Mouse (Mus musculus) MEL (cell line): ENCODE results near the gene Cpeb3. TPM values are rescaled to one million over a fixed set of nuclear protein-coding genes. Genes with fewer than 3 reads are reported as not detected.

Experiments used
- DNase-seq: peaks from one replicate; pipeline ENCODE4 v3.0.0; 2011; ENCODE audit warnings: low read depth, low spot score
- H3K27ac ChIP-seq: 2 replicates; pipeline ENCODE4 v1.5.1; 2012; ENCODE audit warnings: low read depth, mild to moderate bottlenecking, control low read depth, low read length, moderate library complexity; ENCODE audit not compliant: control insufficient read depth
- H3K27me3 ChIP-seq, 2 experiments: fragments of 150-350 bp in 1 of 2; sonication (generic) in 1 of 2; 2 replicates each; pipeline ENCODE4 v1.6.1; 2012; ENCODE audit warnings: low read length in 2 of 2, mild to moderate bottlenecking in 2 of 2, improper control_type of control experiment in 1 of 2, moderate library complexity in 1 of 2; ENCODE audit not compliant: insufficient read depth in 2 of 2, control insufficient read depth in 1 of 2
- H3K36me3 ChIP-seq, 2 experiments: 2 replicates each; pipeline ENCODE4 v1.6.1; 2012 to 2014; ENCODE audit warnings: low read length in 2 of 2, improper control_type of control experiment in 1 of 2, inconsistent platforms in 1 of 2, mild to moderate bottlenecking in 1 of 2; ENCODE audit not compliant: insufficient read depth in 2 of 2, control insufficient read depth in 1 of 2
- H3K4me1 ChIP-seq, 2 experiments: fragments of 150-350 bp in 1 of 2; sonication (generic) in 1 of 2; 2 replicates each; pipeline ENCODE4 v1.6.1; 2012; ENCODE audit warnings: low read length in 2 of 2, improper control_type of control experiment in 1 of 2, mild to moderate bottlenecking in 1 of 2; ENCODE audit not compliant: insufficient read depth in 2 of 2, control insufficient read depth in 1 of 2
- H3K4me3 ChIP-seq, 2 experiments: fragments of 150-350 bp in 1 of 2; sonication (generic) in 1 of 2; 2 replicates each; pipeline ENCODE4 v1.5.1; 2012; ENCODE audit warnings: low read depth in 2 of 2, low read length in 2 of 2, mild to moderate bottlenecking in 2 of 2, moderate library complexity in 2 of 2, control low read depth in 1 of 2, improper control_type of control experiment in 1 of 2; ENCODE audit not compliant: control insufficient read depth in 1 of 2, insufficient read depth in 1 of 2
- H3K79me2 ChIP-seq: 2 replicates; pipeline ENCODE4 v1.6.1; 2012; ENCODE audit warnings: mild to moderate bottlenecking, low read length, moderate library complexity; ENCODE audit not compliant: control insufficient read depth, poor library complexity, insufficient read depth
- H3K9ac ChIP-seq: 2 replicates; pipeline ENCODE4 v1.6.1; 2012; ENCODE audit warnings: low read depth, mild to moderate bottlenecking, control low read depth, low read length, moderate library complexity; ENCODE audit not compliant: control insufficient read depth, poor library complexity, severe bottlenecking
- H3K9me3 ChIP-seq: fragments of 150-350 bp; sonication (generic); replicated peaks from 2 replicates; pipeline ENCODE4 v1.6.1; 2012; ENCODE audit warnings: mild to moderate bottlenecking, low read length, improper control_type of control experiment, moderate library complexity; ENCODE audit not compliant: insufficient read depth
- CHD1 ChIP-seq: IDR thresholded peaks from 2 replicates; pipeline ENCODE4 v1.6.1; 2012; ENCODE audit warnings: low read depth, mild to moderate bottlenecking, inconsistent platforms, low read length, improper control_type of control experiment
- CTCF ChIP-seq, 3 experiments: IDR thresholded peaks in 2 of 3; conservative IDR thresholded peaks in 1 of 3; 2 replicates each; pipeline ENCODE4 v1.5.1; 2011 to 2012; ENCODE audit warnings: low read length in 3 of 3, low read depth in 2 of 3, mild to moderate bottlenecking in 2 of 3, improper control_type of control experiment in 1 of 3, inconsistent platforms in 1 of 3, mixed read lengths in 1 of 3, moderate library complexity in 1 of 3; ENCODE audit not compliant: control insufficient read depth in 1 of 3, insufficient read depth in 1 of 3, poor library complexity in 1 of 3, severe bottlenecking in 1 of 3
- E2F4 ChIP-seq: IDR thresholded peaks from 2 replicates; pipeline ENCODE4 v1.6.1; 2011; ENCODE audit warnings: low read depth, low read length, improper control_type of control experiment, borderline replicate concordance
- EP300 ChIP-seq, 2 experiments: IDR thresholded peaks; 2 replicates each; pipeline ENCODE4 v1.6.1; 2011; ENCODE audit warnings: improper control_type of control experiment in 2 of 2, low read length in 2 of 2, low read depth in 1 of 2, mild to moderate bottlenecking in 1 of 2
- ETS1 ChIP-seq: IDR thresholded peaks from 2 replicates; pipeline ENCODE4 v1.6.1; 2012; ENCODE audit warnings: low read depth, mild to moderate bottlenecking, inconsistent platforms, low read length, improper control_type of control experiment, moderate library complexity
- GATA1 ChIP-seq: IDR thresholded peaks from 2 replicates; pipeline ENCODE4 v1.6.1; 2011; ENCODE audit warnings: low read depth, low read length, improper control_type of control experiment
- HCFC1 ChIP-seq: IDR thresholded peaks from 2 replicates; pipeline ENCODE4 v1.6.1; 2012; ENCODE audit warnings: low read depth, mild to moderate bottlenecking, inconsistent platforms, low read length, improper control_type of control experiment, moderate library complexity
- JUND ChIP-seq: IDR thresholded peaks from 2 replicates; pipeline ENCODE4 v1.6.1; 2011; ENCODE audit warnings: low read depth, mild to moderate bottlenecking, improper control_type of control experiment, low read length
- MAFK ChIP-seq: IDR thresholded peaks from 2 replicates; pipeline ENCODE4 v1.6.1; 2011; ENCODE audit warnings: low read depth, mild to moderate bottlenecking, low read length, improper control_type of control experiment, borderline replicate concordance
- MAX ChIP-seq: IDR thresholded peaks from 2 replicates; pipeline ENCODE4 v1.6.1; 2011; ENCODE audit warnings: low read length, improper control_type of control experiment
- MAZ ChIP-seq: IDR thresholded peaks from 2 replicates; pipeline ENCODE4 v1.6.1; 2012; ENCODE audit warnings: low read depth, mild to moderate bottlenecking, inconsistent platforms, low read length, improper control_type of control experiment
- MXI1 ChIP-seq: IDR thresholded peaks from 2 replicates; pipeline ENCODE4 v1.6.1; 2011; ENCODE audit warnings: mild to moderate bottlenecking, low read depth, low read length, improper control_type of control experiment
- POLR2AphosphoS2 ChIP-seq: IDR thresholded peaks from 2 replicates; pipeline ENCODE4 v1.6.1; 2011; ENCODE audit warnings: low read length, improper control_type of control experiment
- RAD21 ChIP-seq: IDR thresholded peaks from 2 replicates; pipeline ENCODE4 v1.6.1; 2011; ENCODE audit warnings: mild to moderate bottlenecking, low read depth, low read length, improper control_type of control experiment
- SMC3 ChIP-seq: IDR thresholded peaks from 2 replicates; pipeline ENCODE4 v1.6.1; 2011; ENCODE audit warnings: low read depth, low read length, improper control_type of control experiment
- TCF12 ChIP-seq: IDR thresholded peaks from 2 replicates; pipeline ENCODE4 v1.6.1; 2014; ENCODE audit warnings: low read depth, mild to moderate bottlenecking, inconsistent platforms, low read length, improper control_type of control experiment, moderate library complexity
- USF1 ChIP-seq: IDR thresholded peaks from 2 replicates; pipeline ENCODE4 v1.6.1; 2014; ENCODE audit warnings: low read depth, mild to moderate bottlenecking, inconsistent platforms, low read length, improper control_type of control experiment, moderate library complexity
- ZC3H11A ChIP-seq: IDR thresholded peaks from 2 replicates; pipeline ENCODE4 v1.6.1; 2012; ENCODE audit warnings: low read depth, mild to moderate bottlenecking, inconsistent platforms, low read length, improper control_type of control experiment
- ZKSCAN1 ChIP-seq: IDR thresholded peaks from 2 replicates; pipeline ENCODE4 v1.6.1; 2012; ENCODE audit warnings: low read depth, mild to moderate bottlenecking, inconsistent platforms, low read length, improper control_type of control experiment, moderate library complexity
- ZMIZ1 ChIP-seq: IDR thresholded peaks from 2 replicates; pipeline ENCODE4 v1.6.1; 2012; ENCODE audit warnings: low read depth, mild to moderate bottlenecking, inconsistent platforms, low read length, improper control_type of control experiment, moderate library complexity
- polyA plus RNA-seq, 2 experiments: library from polyadenylated mRNA; stranded (reverse) in 1 of 2; unstranded in 1 of 2; fragments of >175 nt in 1 of 2; fragments of >200 nt in 1 of 2; gene quantifications; 2 replicates each; pipeline versions ENCODE4 v1.2.1 to v1.2.4; 2012; ENCODE audit warnings: low replicate concordance in 2 of 2, low read depth in 1 of 2; ENCODE audit not compliant: insufficient read length in 2 of 2, insufficient read depth in 1 of 2, missing spikeins in 1 of 2
- total RNA-seq: library from RNA; depleted of rRNA; stranded (reverse); fragments of 300-350 nt; gene quantifications from 2 replicates; pipeline ENCODE4 v1.2.3, GENCODE M21; 2012

Gene Cpeb3
- total and polyA plus RNA-seq, 3 experiments = 0.35 to 0.93 TPM; not detected in 1

DNA sequence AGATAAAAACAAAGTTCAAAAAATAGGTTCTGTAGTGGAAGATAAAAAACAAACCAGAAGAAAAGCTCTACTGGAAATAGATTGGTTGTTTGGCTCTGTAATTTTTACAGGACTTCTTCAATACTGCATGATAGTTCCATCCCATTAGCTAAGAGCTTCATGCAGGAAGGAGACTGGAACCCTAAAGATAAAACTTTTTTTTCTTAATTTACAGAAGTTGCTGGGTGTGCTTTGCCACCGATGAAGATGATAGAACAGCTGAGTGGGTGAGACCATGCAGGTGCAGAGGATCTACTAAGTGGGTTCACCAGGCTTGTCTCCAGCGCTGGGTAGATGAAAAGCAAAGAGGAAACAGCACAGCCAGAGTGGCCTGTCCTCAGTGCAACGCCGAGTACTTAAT lies 2.1 kb upstream of the Cpeb3 start (continued):
- TF ChIP-seq USF1 = no peak
- no peak for TF ChIP-seq ZKSCAN1
- TF ChIP-seq, all 39 proteins: peak for 18

DNA sequence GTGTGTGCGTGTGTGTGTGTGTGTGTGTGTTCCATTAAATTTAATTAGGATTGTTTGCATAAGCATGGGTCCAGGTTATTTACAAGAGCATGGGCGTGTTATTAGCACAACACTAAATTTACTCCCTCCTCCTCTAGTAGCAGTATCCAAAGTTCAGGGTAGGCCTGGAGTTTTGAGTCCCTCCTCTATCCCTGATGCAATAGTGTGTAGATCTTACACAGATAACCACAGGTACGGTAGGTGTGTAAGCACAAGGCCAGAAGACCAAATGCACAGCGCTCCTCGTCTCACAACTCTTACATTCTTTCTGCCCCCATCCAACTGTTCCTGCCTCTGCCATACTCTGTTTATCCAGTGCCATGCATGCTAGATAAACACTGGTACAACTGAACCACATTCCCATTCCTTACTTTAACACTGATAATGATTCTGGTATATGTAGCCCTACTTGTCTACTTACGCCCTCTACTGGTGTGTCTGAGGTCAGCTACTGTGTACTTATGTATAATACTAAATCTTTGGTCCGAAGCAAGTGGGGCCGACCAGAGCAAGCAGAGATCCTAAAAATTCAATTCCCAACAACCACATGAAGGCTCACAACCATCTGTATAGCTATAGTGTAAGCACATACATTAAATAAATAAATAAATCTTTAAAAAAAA lies 1.2 kb upstream of the Cpeb3 start:
- TF ChIP-seq MAFK = no peak
- no peak; the same call in 1 of the 2 replicates for TF ChIP-seq RAD21
- TF ChIP-seq SMC3 = peak; percentile 7; the same call in 1 of the 2 replicates
- TF ChIP-seq CTCF (IDR thresholded peaks at IDR 0.05 in 2 of 3, conservative IDR thresholded peaks at IDR 0.05 in 1 of 3; ENCODE audit: control insufficient read depth in 1 of 3, insufficient read depth in 1 of 3, low read depth in 2 of 3, low read length in 3 of 3, poor library complexity in 1 of 3, severe bottlenecking in 1 of 3) = peak in 2 of 3 experiments; percentile 32 to 42; a peak in 3 of 6 replicates
- Histone ChIP-seq H3K79me2 (peaks cover 27% of the 10 kb centered on the region), H3K27me3 (no peaks in the 10 kb centered on the region), H3K9ac (no peak overlapping the region), H3K9me3 (no peaks in the 10 kb centered on the region), H3K4me3 (peak overlapping the region in 1 of 2 experiments; percentile 89; a peak in 1 of 4 replicates), H3K27ac (peak overlapping the region; percentile 58), H3K36me3 (peaks cover 17 to 45% of the 10 kb centered on the region in 2 experiments), H3K4me1 (peaks cover 28 to 36% of the 10 kb centered on the region in 2 experiments)
- DNase-seq = peak; percentile 34

DNA sequence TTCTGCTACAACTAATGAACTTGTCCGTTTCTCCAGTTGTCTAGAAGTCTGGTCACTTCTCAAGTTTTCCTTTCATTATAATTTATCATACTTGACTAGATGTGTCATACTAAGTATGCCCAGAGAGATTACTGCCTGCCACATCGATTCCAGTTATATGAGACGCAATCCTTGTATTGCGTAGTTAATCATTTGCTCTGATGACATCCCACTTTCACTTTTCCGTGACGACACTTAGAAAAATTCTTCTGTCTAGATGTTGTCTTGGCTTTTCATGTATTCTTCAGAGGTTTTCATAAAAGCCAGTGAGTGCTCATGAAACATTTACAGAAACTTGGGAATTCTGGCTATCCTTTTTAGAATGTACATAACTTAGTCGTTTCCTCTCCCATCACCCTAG lies 585 bp upstream of the Cpeb3 start:
- TF ChIP-seq CHD1 (0 out of 2 replicates have a peak, but pooled peaks have one; percentile 3), TCF12 (no peak)
- Histone ChIP-seq H3K4me1 (peaks cover 29 to 34% of the 10 kb centered on the region in 2 experiments), H3K27me3 (no peaks in the 10 kb centered on the region), H3K36me3 (peaks cover 17 to 51% of the 10 kb centered on the region in 2 experiments), H3K27ac (no peak overlapping the region), H3K9ac (peak overlapping the region; percentile 96), H3K4me3 (peak overlapping the region; percentile 89 to 91), H3K79me2 (peaks cover 27% of the 10 kb centered on the region), H3K9me3 (no peaks in the 10 kb centered on the region)
- DNase-seq = peak; percentile 7

DNA sequence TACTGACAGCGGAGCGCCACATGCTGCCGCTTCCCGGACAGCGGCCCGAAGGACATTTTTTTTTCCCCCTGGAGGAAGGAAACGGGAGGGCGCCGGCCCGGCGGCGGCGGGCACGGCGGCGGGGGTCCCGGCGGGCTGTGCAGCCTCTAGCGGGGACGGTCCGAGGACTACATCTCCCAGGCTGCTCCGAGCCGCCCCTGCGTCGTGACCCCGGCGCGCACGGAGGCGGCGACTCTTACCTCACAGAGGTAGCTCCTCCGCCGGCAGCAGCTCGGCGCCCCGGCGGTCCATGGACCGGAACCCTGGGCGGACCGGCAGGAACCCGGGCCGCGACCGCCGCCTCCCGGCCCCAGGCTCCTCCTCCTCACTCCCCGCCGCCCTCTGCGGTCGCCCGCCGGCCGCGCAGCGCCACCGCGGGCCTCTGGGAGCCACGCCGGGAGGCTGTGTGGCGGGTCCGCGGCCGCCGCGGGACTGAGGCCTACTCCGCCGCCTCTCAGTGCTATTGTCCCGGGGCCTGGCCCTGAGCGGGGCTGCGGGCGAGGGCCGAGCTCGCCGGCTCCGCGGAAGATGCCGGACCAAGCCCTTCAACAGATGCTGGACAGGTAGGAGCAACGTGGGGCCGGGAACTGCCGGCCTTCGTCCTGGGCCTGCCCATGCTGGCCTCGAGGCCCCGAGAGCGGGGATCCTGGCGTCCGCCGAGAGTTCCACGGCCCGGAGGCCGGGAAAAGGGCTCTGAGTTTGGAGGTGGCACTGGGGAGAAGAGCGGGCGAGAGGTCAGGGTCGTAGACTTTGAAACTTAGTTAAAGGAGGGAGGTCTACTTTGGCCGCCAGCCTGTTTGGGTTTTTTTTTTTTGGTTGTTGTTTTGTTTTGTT lies 862 bp downstream of the Cpeb3 start, which contains the start of gene March5:
March5 (plus strand) TSS at position 241 of the 873 bp plus-strand sequence.
- Histone ChIP-seq H3K9me3 (no peaks in the 10 kb centered on the region), H3K27ac (peak within 1 kb of the TSS; percentile 58), H3K4me1 (peaks cover 38 to 42% of the 10 kb centered on the region in 2 experiments), H3K36me3 (peaks cover 13 to 55% of the 10 kb centered on the region in 2 experiments), H3K79me2 (peaks cover 27% of the 10 kb centered on the region), H3K4me3 (peak within 1 kb of the TSS; percentile 89 to 91), H3K9ac (peak within 1 kb of the TSS; percentile 96), H3K27me3 (no peaks in the 10 kb centered on the region)
- peak; percentile 82 for DNase-seq
- TF ChIP-seq ZKSCAN1 (no peak), ZMIZ1 (0 out of 2 replicates have a peak, but pooled peaks have one; percentile 26), MAX (no peak), TCF12 (peak; percentile 53), EP300 (IDR thresholded peaks at IDR 0.05; ENCODE audit: low read depth in 1 of 2, low read length in 2 of 2) (no peak), HCFC1 (peak; percentile 94), ZC3H11A (no peak), E2F4 (no peak), GATA1 (no peak), MAZ (no peak; the same call in 1 of the 2 replicates), USF1 (no peak), MXI1 (peak; percentile 22; the same call in 1 of the 2 replicates), ETS1 (no peak), POLR2AphosphoS2 (peak; percentile 56; the same call in 1 of the 2 replicates), JUND (no peak)
